Mouse (Mus musculus) layer of hippocampus, postnatal 25 days (tissue): ENCODE data around the gene Hyal3. TPM values are rescaled to one million over a fixed set of nuclear protein-coding genes. Genes with fewer than 3 reads are reported as not detected.
"Not testable (repeated sequence)": the region's sequence is repeated elsewhere in the genome, so short reads cannot be mapped to it uniquely, and the experiment has no call there.

Source experiments
- DNase-seq, 2 experiments: peaks; one replicate each; pipeline ENCODE4 v3.0.0; 2022; ENCODE audit warnings: mixed read lengths in 2 of 2, low spot score in 1 of 2; ENCODE audit errors: extremely low spot score in 1 of 2
- total RNA-seq, 2 experiments: library from RNA; stranded (reverse); gene quantifications; 2 replicates each; pipeline ENCODE4 v1.2.3; 2021

The Hyal3 gene
- total RNA-seq, 2 experiments from 2014 or later = 1.4 to 1.9 TPM

GRCm38 (mm10) chr9:107549297-107550074, 31.1 kb upstream of the Hyal3 start:
- DNase-seq = no peak

- DNase-seq = no peak
Observed at GRCm38 (mm10) chr9:107550491-107551116, 30.0 kb upstream of the Hyal3 start.

GRCm38 (mm10) chr9:107551117-107551889, 29.3 kb upstream of the Hyal3 start, which contains the start of gene Rassf1:
TSS of gene Rassf1 (plus strand) at chr9:107551555.
- no peak for DNase-seq

- DNase-seq = no peak
Observed at GRCm38 (mm10) chr9:107551890-107552355, 28.7 kb upstream of the Hyal3 start.

- no peak for DNase-seq
Observed at GRCm38 (mm10) chr9:107552690-107553393, 27.8 kb upstream of the Hyal3 start.

- DNase-seq = no peak
Observed at GRCm38 (mm10) chr9:107553541-107554318, 26.9 kb upstream of the Hyal3 start.

GRCm38 (mm10) chr9:107554319-107554825, 26.2 kb upstream of the Hyal3 start:
- DNase-seq = peak; percentile 77 to 89

- DNase-seq = no peak
Observed at GRCm38 (mm10) chr9:107555031-107555457, 25.6 kb upstream of the Hyal3 start.

- DNase-seq = no peak
Observed at GRCm38 (mm10) chr9:107555701-107556100, 24.9 kb upstream of the Hyal3 start.

GRCm38 (mm10) chr9:107556346-107556745, 24.3 kb upstream of the Hyal3 start:
- DNase-seq = no peak

GRCm38 (mm10) chr9:107563029-107563581, 17.5 kb upstream of the Hyal3 start, which contains the start of gene Tusc2:
TSS of gene Tusc2 (plus strand) at chr9:107563255.
- peak; percentile 79 to 83 for DNase-seq

GRCm38 (mm10) chr9:107565556-107565955, 15.1 kb upstream of the Hyal3 start:
- DNase-seq = not testable (repeated sequence)

- DNase-seq = peak; percentile 61 to 85
Observed at GRCm38 (mm10) chr9:107566041-107566709, 14.4 kb upstream of the Hyal3 start.

- DNase-seq = no peak
Observed at GRCm38 (mm10) chr9:107566855-107567254, 13.8 kb upstream of the Hyal3 start.

- DNase-seq = no peak
Observed at GRCm38 (mm10) chr9:107567702-107568319, 12.8 kb upstream of the Hyal3 start, which contains the start of gene Hyal2. TSS of gene Hyal2 (plus strand) at chr9:107567945.

GRCm38 (mm10) chr9:107568331-107569261, 12.0 kb upstream of the Hyal3 start:
- peak; percentile 59 to 69 for DNase-seq

GRCm38 (mm10) chr9:107569270-107569669, 11.3 kb upstream of the Hyal3 start:
- no peak for DNase-seq
